Comparison of ENCODE assay signal across 8 mouse cellular contexts in the genomic region with DNA sequence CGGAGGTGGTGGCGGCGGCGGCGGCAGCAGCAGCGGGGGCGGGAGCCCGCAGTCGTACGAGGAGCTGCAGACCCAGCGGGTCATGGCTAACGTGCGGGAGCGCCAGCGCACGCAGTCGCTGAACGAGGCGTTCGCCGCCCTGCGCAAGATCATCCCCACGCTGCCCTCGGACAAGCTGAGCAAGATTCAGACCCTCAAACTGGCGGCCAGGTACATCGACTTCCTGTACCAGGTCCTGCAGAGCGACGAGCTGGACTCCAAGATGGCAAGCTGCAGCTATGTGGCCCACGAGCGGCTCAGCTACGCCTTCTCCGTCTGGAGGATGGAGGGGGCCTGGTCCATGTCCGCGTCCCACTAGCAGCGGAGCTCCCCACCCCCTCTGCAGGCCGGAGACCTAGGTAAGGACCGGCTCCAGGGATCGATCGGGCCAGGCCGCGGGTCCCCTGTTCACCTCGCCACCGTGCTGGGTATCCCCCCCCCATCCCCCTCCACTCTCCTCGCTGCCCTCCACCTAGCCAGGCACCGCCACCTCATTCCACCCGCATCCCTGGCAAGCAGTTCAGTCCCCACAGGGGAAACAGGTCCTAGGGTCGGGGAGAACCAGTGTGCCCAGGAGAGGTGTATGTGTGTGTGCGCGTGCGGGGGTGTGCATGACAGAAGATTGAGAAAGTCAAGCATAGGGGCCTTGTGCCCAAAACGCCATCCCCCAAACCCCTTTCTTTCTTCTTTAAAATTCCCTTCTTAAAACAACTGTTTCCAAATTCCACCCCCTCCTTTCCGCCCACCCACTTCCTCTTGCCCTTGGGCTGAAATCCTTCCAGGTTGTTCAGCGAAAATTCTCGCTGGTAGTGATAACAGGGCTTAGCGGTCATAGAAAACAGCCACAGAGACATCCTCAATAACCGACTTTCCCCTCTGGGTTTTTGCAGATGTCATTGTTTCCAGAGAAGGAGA. TPM values are rescaled to one million over a fixed set of nuclear protein-coding genes. Genes with fewer than 3 reads are reported as not detected.
A peak's percentile ranks its signal among the peaks of the same experiment; 100 is the strongest.
DNase-seq lines count a peak whose midpoint lies in the region; ATAC-seq lines count a peak whose summit lies in the region.

No protein-coding gene starts in this region.

- DNase-seq in lung, postnatal 10 days, result no peak
- peak; percentile 36 for DNase-seq in adrenal gland, postnatal 14 days
- no peak for DNase-seq in intestine, embryonic 14.5 days (ENCODE audit: low spot score)
- DNase-seq in right cerebral cortex, postnatal 14 days, result no peak
- DNase-seq in right cerebral cortex, postnatal 36 days (ENCODE audit: low spot score in 2 of 2), result no peak

- peak overlapping the region; percentile 54 for H3K4me3 ChIP-seq in lung, embryonic 15.5 days
- peak overlapping the region; percentile 52 for H3K4me3 ChIP-seq in forebrain, embryonic 12.5 days (replicated peaks)
- H3K4me3 ChIP-seq in intestine, embryonic 14.5 days (ENCODE audit: low read depth, low read length), result peak overlapping the region; percentile 60
- H3K4me3 ChIP-seq in midbrain, embryonic 15.5 days, result peak overlapping the region; percentile 43

- peak; percentile 17; the same call in 1 of the 2 replicates for ATAC-seq in lung, embryonic 15.5 days (ENCODE audit: borderline replicate concordance, extremely low read depth, low FRiP score, low TSS enrichment)
- peak; percentile 52; the same call in 1 of the 2 replicates for ATAC-seq in forebrain, embryonic 12.5 days (ENCODE audit: low FRiP score)
- peak; percentile 45; the same call in 1 of the 2 replicates for ATAC-seq in intestine, embryonic 14.5 days (replicated peaks; ENCODE audit: low FRiP score, low TSS enrichment, low read depth)
- ATAC-seq in midbrain, embryonic 15.5 days (replicated peaks), result peak; percentile 67

- H3K4me2 ChIP-seq in lung, embryonic 15.5 days, result peak overlapping the region; percentile 94
- H3K4me2 ChIP-seq in forebrain, embryonic 12.5 days, result peak overlapping the region; percentile 76
- H3K4me2 ChIP-seq in intestine, embryonic 14.5 days (ENCODE audit: low read length), result peak overlapping the region; percentile 65
- H3K4me2 ChIP-seq in midbrain, embryonic 15.5 days, result peak overlapping the region; percentile 82

- WGBS in lung, embryonic 15.5 days, result under 1% methylated on average over 52 of the region's 56 CpGs
- WGBS in forebrain, embryonic 12.5 days, result 0% methylated on average over 55 of the region's 56 CpGs
- WGBS in intestine, embryonic 14.5 days, result under 1% methylated on average over 48 of the region's 56 CpGs
- under 1% methylated on average over 56 of the region's 56 CpGs for WGBS in midbrain, embryonic 15.5 days

- H3K4me1 ChIP-seq in lung, embryonic 15.5 days, result peaks cover 28% of the 10 kb centered on the region
- H3K4me1 ChIP-seq in forebrain, embryonic 12.5 days, result peaks cover 33% of the 10 kb centered on the region
- H3K4me1 ChIP-seq in intestine, embryonic 14.5 days (replicated peaks; ENCODE audit: control insufficient read depth, insufficient read depth, low read length), result peaks cover 4% of the 10 kb centered on the region; the same call in 1 of the 2 replicates
- H3K4me1 ChIP-seq in midbrain, embryonic 15.5 days, result peaks cover 20% of the 10 kb centered on the region

- peaks cover 93% of the 10 kb centered on the region for H3K27me3 ChIP-seq in lung, embryonic 15.5 days
- H3K27me3 ChIP-seq in forebrain, embryonic 12.5 days, result peaks cover 84% of the 10 kb centered on the region
- H3K27me3 ChIP-seq in intestine, embryonic 14.5 days (replicated peaks; ENCODE audit: control insufficient read depth, insufficient read depth, low read length), result peaks cover 93% of the 10 kb centered on the region
- H3K27me3 ChIP-seq in midbrain, embryonic 15.5 days (replicated peaks), result peaks cover 61% of the 10 kb centered on the region

- H3K27ac ChIP-seq in lung, embryonic 15.5 days, result no peak overlapping the region
- peak overlapping the region; percentile 68 for H3K27ac ChIP-seq in forebrain, embryonic 12.5 days
- peak overlapping the region; percentile 52; the same call in 1 of the 2 replicates for H3K27ac ChIP-seq in intestine, embryonic 14.5 days (ENCODE audit: low read depth)
- H3K27ac ChIP-seq in midbrain, embryonic 15.5 days, result no peak overlapping the region

- H3K9ac ChIP-seq in lung, embryonic 15.5 days, result peak overlapping the region; percentile 36
- peak overlapping the region; percentile 66 for H3K9ac ChIP-seq in forebrain, embryonic 12.5 days
- H3K9ac ChIP-seq in intestine, embryonic 14.5 days (ENCODE audit: low read length), result peak overlapping the region; percentile 67
- H3K9ac ChIP-seq in midbrain, embryonic 15.5 days, result peak overlapping the region; percentile 21; the same call in 1 of the 2 replicates

- no peaks in the 10 kb centered on the region for H3K36me3 ChIP-seq in lung, embryonic 15.5 days
- H3K36me3 ChIP-seq in forebrain, embryonic 12.5 days (replicated peaks), result no peaks in the 10 kb centered on the region
- no peaks in the 10 kb centered on the region for H3K36me3 ChIP-seq in intestine, embryonic 14.5 days (ENCODE audit: control insufficient read depth, insufficient read depth, low read length)
- no peaks in the 10 kb centered on the region for H3K36me3 ChIP-seq in midbrain, embryonic 15.5 days (replicated peaks)

- H3K9me3 ChIP-seq in lung, embryonic 15.5 days, result no peaks in the 10 kb centered on the region
- H3K9me3 ChIP-seq in forebrain, embryonic 12.5 days, result no peaks in the 10 kb centered on the region
- no peaks in the 10 kb centered on the region for H3K9me3 ChIP-seq in intestine, embryonic 14.5 days (ENCODE audit: control insufficient read depth, low read length)
- H3K9me3 ChIP-seq in midbrain, embryonic 15.5 days, result no peaks in the 10 kb centered on the region

RNA-seq across cellular contexts. Expression of a gene that starts 1.0 kb away (rescaled TPM):
- 1.1 and 1.2 TPM in 2 replicates for polyA plus RNA-seq in lung, embryonic 15.5 days (2015; fragmentation: Nextera tagmentation; extraction: Ambion mirVana)
- 10.5 and 11.0 TPM in 2 replicates for total RNA-seq in adrenal gland, postnatal 14 days (2021)
- polyA plus RNA-seq in forebrain, embryonic 12.5 days (2016; fragmentation: Nextera tagmentation; extraction: Ambion mirVana), result 7.6 and 11.4 TPM in 2 replicates
- polyA plus RNA-seq in intestine, embryonic 14.5 days (2014; fragmentation: Nextera tagmentation; extraction: Ambion mirVana), result 3.6 and 3.7 TPM in 2 replicates
- polyA plus RNA-seq in midbrain, embryonic 15.5 days (2015; fragmentation: Nextera tagmentation; extraction: Ambion mirVana), result 1.2 and 1.5 TPM in 2 replicates

RNA-seq across cellular contexts. Expression of a gene that starts 30.3 kb away (rescaled TPM):
- polyA plus RNA-seq in lung, embryonic 15.5 days (2015; fragmentation: Nextera tagmentation; extraction: Ambion mirVana), result not detected in 2 replicates
- not detected in 2 replicates for total RNA-seq in adrenal gland, postnatal 14 days (2021)
- 0.51 TPM in 1 of 2 replicates, not detected in the other for polyA plus RNA-seq in forebrain, embryonic 12.5 days (2016; fragmentation: Nextera tagmentation; extraction: Ambion mirVana)
- not detected in 2 replicates for polyA plus RNA-seq in intestine, embryonic 14.5 days (2014; fragmentation: Nextera tagmentation; extraction: Ambion mirVana)
- polyA plus RNA-seq in midbrain, embryonic 15.5 days (2015; fragmentation: Nextera tagmentation; extraction: Ambion mirVana), result 0.71 and 0.86 TPM in 2 replicates

Comparison
In these comparisons a context has a peak if more than half of its experiments do, and no peak if none do; other contexts are left out.
1. ATAC-seq: peak in every context shown above with its lines; median percentile 67 in midbrain, embryonic 15.5 days; 52 in forebrain, embryonic 12.5 days; 45 in intestine, embryonic 14.5 days; 17 in lung, embryonic 15.5 days.
2. H3K27ac ChIP-seq: peak in forebrain, embryonic 12.5 days (single experiment) and intestine, embryonic 14.5 days (single experiment); none in lung, embryonic 15.5 days (single experiment) and midbrain, embryonic 15.5 days (single experiment).
3. Peak in every context shown above with its lines, with median percentiles within 50 percentile points of each other: H3K4me2 ChIP-seq, H3K4me3 ChIP-seq and H3K9ac ChIP-seq.